Mouse (Mus musculus): ENCODE measurements around the gene Lysmd3. TPM values are rescaled to one million over a fixed set of nuclear protein-coding genes. Genes with fewer than 3 reads are reported as not detected.
"Not testable (repeated sequence)": the region's sequence is repeated elsewhere in the genome, so short reads cannot be mapped to it uniquely, and the experiment has no call there.

Lysmd3 gene
- polyA plus RNA-seq (2014; fragmentation: Nextera tagmentation; extraction: Ambion mirVana) = 30.2 and 30.3 TPM in 2 replicates

DNA sequence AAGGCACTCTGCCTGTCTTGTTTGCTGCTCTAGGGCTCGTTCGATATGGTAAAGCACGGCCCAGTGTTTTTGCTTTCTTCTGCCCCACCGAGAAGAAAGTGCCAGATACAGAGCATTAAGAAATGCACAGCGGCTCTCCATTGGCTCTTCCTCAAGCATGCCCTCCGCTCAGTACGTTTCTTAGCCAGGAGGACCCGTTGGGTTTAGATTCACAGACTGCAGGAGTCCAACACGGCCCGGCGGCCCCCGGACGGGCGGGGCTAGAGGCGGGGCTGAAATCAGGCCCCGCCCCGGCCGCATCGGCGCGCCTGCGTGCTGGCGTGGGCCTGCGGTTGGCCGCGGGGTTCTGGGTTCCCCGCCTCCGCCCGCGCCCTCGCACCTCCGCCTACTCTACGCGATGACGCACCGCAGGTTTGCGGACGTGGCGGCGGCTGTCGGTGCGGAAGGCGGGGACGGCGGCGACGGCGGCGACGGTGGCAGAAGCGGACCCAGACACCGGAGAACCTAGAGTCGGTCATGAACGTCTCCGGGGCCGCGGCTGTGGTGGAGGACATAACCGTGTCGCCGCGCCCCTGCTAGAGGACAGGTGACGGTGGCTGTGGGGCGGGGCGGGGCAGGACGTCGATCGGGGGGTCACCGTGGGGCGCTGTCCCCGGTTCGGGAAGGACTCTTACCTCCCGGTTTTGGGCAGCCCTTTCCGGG lies at the start of gene Lysmd3:
TSS of gene Lysmd3 (plus strand) at position 313 of the 702 bp plus-strand sequence.
- H3K4me1 ChIP-seq (ENCODE audit: control insufficient read depth, insufficient read depth, low read length) = peaks cover 3% of the 10 kb centered on the region; the same call in 1 of the 2 replicates
- peak within 1 kb of the TSS; percentile 82 for H3K27ac ChIP-seq (ENCODE audit: low read length)
- H3K9ac ChIP-seq (replicated peaks; ENCODE audit: low read depth, low read length) = peak within 1 kb of the TSS; percentile 59
- peak within 1 kb of the TSS; percentile 71 for H3K4me3 ChIP-seq (ENCODE audit: low read depth, low read length)
- H3K9me3 ChIP-seq (ENCODE audit: control insufficient read depth, low read depth, low read length) = no peaks in the 10 kb centered on the region
- under 1% methylated on average over 71 of the region's 73 CpGs for WGBS
- H3K27me3 ChIP-seq (ENCODE audit: control insufficient read depth, insufficient read depth, low read length) = no peaks in the 10 kb centered on the region
- H3K4me2 ChIP-seq (replicated peaks; ENCODE audit: low read depth, low read length) = peak within 1 kb of the TSS; percentile 73
- ATAC-seq (ENCODE audit: insufficient number of reproducible peaks, insufficient read depth, low FRiP score, low read depth) = peak; percentile 100
- H3K36me3 ChIP-seq (ENCODE audit: control insufficient read depth, insufficient read depth, low read length) = no peaks in the 10 kb centered on the region

GRCm38 (mm10) chr13:81610349-81610748 lies 47.1 kb upstream of the Lysmd3 start:
- Histone ChIP-seq H3K9me3 (ENCODE audit: control insufficient read depth, low read depth, low read length) (no peaks in the 10 kb centered on the region), H3K4me3 (ENCODE audit: low read depth, low read length) (no peak overlapping the region), H3K36me3 (ENCODE audit: control insufficient read depth, insufficient read depth, low read length) (no peaks in the 10 kb centered on the region), H3K9ac (replicated peaks; ENCODE audit: low read depth, low read length) (no peak overlapping the region), H3K27ac (ENCODE audit: low read length) (no peak overlapping the region), H3K27me3 (ENCODE audit: control insufficient read depth, insufficient read depth, low read length) (no peaks in the 10 kb centered on the region), H3K4me2 (replicated peaks; ENCODE audit: low read depth, low read length) (no peak overlapping the region), H3K4me1 (ENCODE audit: control insufficient read depth, insufficient read depth, low read length) (no peaks in the 10 kb centered on the region)
- WGBS = 89% methylated on average over 4 of the region's 4 CpGs
- ATAC-seq (ENCODE audit: insufficient number of reproducible peaks, insufficient read depth, low FRiP score, low read depth) = no peak

- H3K9me3 ChIP-seq (ENCODE audit: control insufficient read depth, low read depth, low read length); H3K36me3 ChIP-seq (ENCODE audit: control insufficient read depth, insufficient read depth, low read length); H3K27ac ChIP-seq (ENCODE audit: low read length); ATAC-seq (ENCODE audit: insufficient number of reproducible peaks, insufficient read depth, low FRiP score, low read depth); H3K4me1 ChIP-seq (ENCODE audit: control insufficient read depth, insufficient read depth, low read length); H3K4me2 ChIP-seq (replicated peaks; ENCODE audit: low read depth, low read length); H3K27me3 ChIP-seq (ENCODE audit: control insufficient read depth, insufficient read depth, low read length); H3K9ac ChIP-seq (replicated peaks; ENCODE audit: low read depth, low read length); H3K4me3 ChIP-seq (ENCODE audit: low read depth, low read length): not testable (repeated sequence)
- WGBS = 80% methylated on average over 1 of the region's 1 CpGs
Observed at GRCm38 (mm10) chr13:81627861-81628260, 29.6 kb upstream of the Lysmd3 start.

- no peak overlapping the region for H3K4me2 ChIP-seq (replicated peaks; ENCODE audit: low read depth, low read length)
- 61% methylated on average over 2 of the region's 2 CpGs for WGBS
- no peaks in the 10 kb centered on the region for H3K27me3 ChIP-seq (ENCODE audit: control insufficient read depth, insufficient read depth, low read length)
- H3K36me3 ChIP-seq (ENCODE audit: control insufficient read depth, insufficient read depth, low read length) = no peaks in the 10 kb centered on the region
- no peaks in the 10 kb centered on the region for H3K9me3 ChIP-seq (ENCODE audit: control insufficient read depth, low read depth, low read length)
- ATAC-seq (ENCODE audit: insufficient number of reproducible peaks, insufficient read depth, low FRiP score, low read depth) = no peak
- no peak overlapping the region for H3K9ac ChIP-seq (replicated peaks; ENCODE audit: low read depth, low read length)
- no peak overlapping the region for H3K4me3 ChIP-seq (ENCODE audit: low read depth, low read length)
- H3K4me1 ChIP-seq (ENCODE audit: control insufficient read depth, insufficient read depth, low read length) = no peaks in the 10 kb centered on the region
- no peak overlapping the region for H3K27ac ChIP-seq (ENCODE audit: low read length)
Observed at GRCm38 (mm10) chr13:81628631-81629190, 28.8 kb upstream of the Lysmd3 start.

- Histone ChIP-seq H3K9me3 (ENCODE audit: control insufficient read depth, low read depth, low read length) (no peaks in the 10 kb centered on the region), H3K27ac (ENCODE audit: low read length) (no peak overlapping the region), H3K27me3 (ENCODE audit: control insufficient read depth, insufficient read depth, low read length) (no peaks in the 10 kb centered on the region), H3K4me2 (replicated peaks; ENCODE audit: low read depth, low read length) (no peak overlapping the region), H3K36me3 (ENCODE audit: control insufficient read depth, insufficient read depth, low read length) (no peaks in the 10 kb centered on the region), H3K9ac (replicated peaks; ENCODE audit: low read depth, low read length) (no peak overlapping the region), H3K4me1 (ENCODE audit: control insufficient read depth, insufficient read depth, low read length) (no peaks in the 10 kb centered on the region), H3K4me3 (ENCODE audit: low read depth, low read length) (no peak overlapping the region)
- WGBS = 75% methylated on average over 3 of the region's 3 CpGs
- ATAC-seq (ENCODE audit: insufficient number of reproducible peaks, insufficient read depth, low FRiP score, low read depth) = no peak
Observed at GRCm38 (mm10) chr13:81629395-81629794, 28.1 kb upstream of the Lysmd3 start.

DNA sequence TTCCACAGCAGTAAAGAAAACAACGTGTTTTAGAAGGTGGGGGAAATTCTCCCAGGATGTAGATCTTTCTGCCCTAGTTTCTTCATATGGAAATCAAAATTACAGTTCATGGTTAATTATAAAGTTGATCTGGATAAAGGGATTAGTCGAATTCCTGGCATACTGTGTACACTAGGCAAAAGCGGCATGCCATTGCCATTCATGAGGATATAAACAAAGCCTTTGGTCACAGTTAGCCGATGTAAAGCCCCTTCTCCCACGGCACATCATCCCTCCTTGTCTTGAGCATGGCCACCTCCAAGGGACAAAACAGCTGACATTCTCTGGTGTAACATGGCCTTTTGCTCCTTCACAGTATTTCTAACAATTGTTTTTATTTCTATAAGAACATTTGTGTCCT lies 26.9 kb upstream of the Lysmd3 start:
- Histone ChIP-seq H3K36me3 (ENCODE audit: control insufficient read depth, insufficient read depth, low read length) (no peaks in the 10 kb centered on the region), H3K27me3 (ENCODE audit: control insufficient read depth, insufficient read depth, low read length) (no peaks in the 10 kb centered on the region), H3K4me3 (ENCODE audit: low read depth, low read length) (no peak overlapping the region), H3K4me2 (replicated peaks; ENCODE audit: low read depth, low read length) (no peak overlapping the region), H3K9me3 (ENCODE audit: control insufficient read depth, low read depth, low read length) (no peaks in the 10 kb centered on the region), H3K9ac (replicated peaks; ENCODE audit: low read depth, low read length) (no peak overlapping the region), H3K27ac (ENCODE audit: low read length) (no peak overlapping the region), H3K4me1 (ENCODE audit: control insufficient read depth, insufficient read depth, low read length) (no peaks in the 10 kb centered on the region)
- 69% methylated on average over 5 of the region's 5 CpGs for WGBS
- ATAC-seq (ENCODE audit: insufficient number of reproducible peaks, insufficient read depth, low FRiP score, low read depth) = no peak

GRCm38 (mm10) chr13:81632720-81633415 lies 24.6 kb upstream of the Lysmd3 start, which contains the start of gene Adgrv1:
TSS of gene Adgrv1 (minus strand) at chr13:81633154.
- Histone ChIP-seq H3K4me3 (ENCODE audit: low read depth, low read length) (peak within 1 kb of the TSS; percentile 36), H3K4me1 (ENCODE audit: control insufficient read depth, insufficient read depth, low read length) (no peaks in the 10 kb centered on the region), H3K4me2 (replicated peaks; ENCODE audit: low read depth, low read length) (peak within 1 kb of the TSS; percentile 76), H3K27me3 (ENCODE audit: control insufficient read depth, insufficient read depth, low read length) (no peaks in the 10 kb centered on the region), H3K27ac (ENCODE audit: low read length) (no peak within 1 kb of the TSS), H3K9me3 (ENCODE audit: control insufficient read depth, low read depth, low read length) (no peaks in the 10 kb centered on the region), H3K9ac (replicated peaks; ENCODE audit: low read depth, low read length) (no peak within 1 kb of the TSS), H3K36me3 (ENCODE audit: control insufficient read depth, insufficient read depth, low read length) (no peaks in the 10 kb centered on the region)
- WGBS = 1% methylated on average over 42 of the region's 42 CpGs
- peak; percentile 99 for ATAC-seq (ENCODE audit: insufficient number of reproducible peaks, insufficient read depth, low FRiP score, low read depth)

- H3K27me3 ChIP-seq (ENCODE audit: control insufficient read depth, insufficient read depth, low read length) = no peaks in the 10 kb centered on the region
- no peak overlapping the region for H3K27ac ChIP-seq (ENCODE audit: low read length)
- ATAC-seq (ENCODE audit: insufficient number of reproducible peaks, insufficient read depth, low FRiP score, low read depth) = peak; percentile 26; the same call in 1 of the 2 replicates
- no peaks in the 10 kb centered on the region for H3K36me3 ChIP-seq (ENCODE audit: control insufficient read depth, insufficient read depth, low read length)
- WGBS = 43% methylated on average over 4 of the region's 4 CpGs
- H3K9ac ChIP-seq (replicated peaks; ENCODE audit: low read depth, low read length) = no peak overlapping the region
- H3K4me3 ChIP-seq (ENCODE audit: low read depth, low read length) = no peak overlapping the region
- H3K4me2 ChIP-seq (replicated peaks; ENCODE audit: low read depth, low read length) = no peak overlapping the region
- H3K9me3 ChIP-seq (ENCODE audit: control insufficient read depth, low read depth, low read length) = no peaks in the 10 kb centered on the region
- H3K4me1 ChIP-seq (ENCODE audit: control insufficient read depth, insufficient read depth, low read length) = peaks cover 3% of the 10 kb centered on the region; the same call in 1 of the 2 replicates
Observed at GRCm38 (mm10) chr13:81639624-81640023, 17.8 kb upstream of the Lysmd3 start.
